Mouse (Mus musculus) kidney, embryonic 16.5 days (tissue): ENCODE measurements around the gene Zpr1. TPM values are rescaled to one million over a fixed set of nuclear protein-coding genes. Genes with fewer than 3 reads are reported as not detected.

Source experiments
- ATAC-seq: fragments of 200-750 bp; cut with Nextera tagmentation; 2 replicates; pipeline ENCODE4 v1.8.0; 2017; ENCODE audit warnings: moderate TSS enrichment; ENCODE audit not compliant: low FRiP score, low TSS enrichment
- H3K27ac ChIP-seq: fragments of 300-500 bp; sonication (generic); 2 replicates; pipeline ENCODE4 v1.5.1; 2014; ENCODE audit warnings: low read length
- H3K27me3 ChIP-seq: fragments of 300-500 bp; sonication (generic); 2 replicates; pipeline ENCODE4 v1.6.1; 2014; ENCODE audit warnings: low read length, control low read depth, mixed read lengths; ENCODE audit not compliant: insufficient read depth
- H3K36me3 ChIP-seq: fragments of 300-500 bp; sonication (generic); 2 replicates; pipeline ENCODE4 v1.6.1; 2014; ENCODE audit warnings: low read length, control low read depth, mixed read lengths; ENCODE audit not compliant: insufficient read depth
- H3K4me1 ChIP-seq: fragments of 300-500 bp; sonication (generic); 2 replicates; pipeline ENCODE4 v1.6.1; 2014; ENCODE audit warnings: low read length, control low read depth, mixed read lengths; ENCODE audit not compliant: insufficient read depth
- H3K4me2 ChIP-seq: fragments of 300-500 bp; sonication (generic); replicated peaks from 2 replicates; pipeline ENCODE4 v1.6.1; 2014; ENCODE audit warnings: low read depth, low read length
- H3K4me3 ChIP-seq: fragments of 300-500 bp; sonication (generic); 2 replicates; pipeline ENCODE4 v1.5.1; 2014; ENCODE audit warnings: mild to moderate bottlenecking, low read length
- H3K9ac ChIP-seq: fragments of 300-500 bp; sonication (generic); replicated peaks from 2 replicates; pipeline ENCODE4 v1.6.1; 2014; ENCODE audit warnings: low read length
- H3K9me3 ChIP-seq: fragments of 300-500 bp; sonication (generic); 2 replicates; pipeline ENCODE4 v1.6.1; 2016; ENCODE audit warnings: low read length, control low read depth
- WGBS: fragments of 180-500 bp; shearing (Covaris S2); extraction: QIAGEN DNeasy Blood & Tissue Kit; methylation state at CpG from one replicate; pipeline ENCODE4 v1.1.7; 2014; 5-methylcytosine and 5-hydroxymethylcytosine counted together
- polyA plus RNA-seq: library from polyadenylated mRNA; unstranded; fragments of >200 nt; fragmentation: Nextera tagmentation; extraction: Ambion mirVana; gene quantifications from 2 replicates; pipeline ENCODE4 v1.2.1, GENCODE M21; 2015

Gene Zpr1
- polyA plus RNA-seq = 61.1 and 61.9 TPM in 2 replicates

DNA sequence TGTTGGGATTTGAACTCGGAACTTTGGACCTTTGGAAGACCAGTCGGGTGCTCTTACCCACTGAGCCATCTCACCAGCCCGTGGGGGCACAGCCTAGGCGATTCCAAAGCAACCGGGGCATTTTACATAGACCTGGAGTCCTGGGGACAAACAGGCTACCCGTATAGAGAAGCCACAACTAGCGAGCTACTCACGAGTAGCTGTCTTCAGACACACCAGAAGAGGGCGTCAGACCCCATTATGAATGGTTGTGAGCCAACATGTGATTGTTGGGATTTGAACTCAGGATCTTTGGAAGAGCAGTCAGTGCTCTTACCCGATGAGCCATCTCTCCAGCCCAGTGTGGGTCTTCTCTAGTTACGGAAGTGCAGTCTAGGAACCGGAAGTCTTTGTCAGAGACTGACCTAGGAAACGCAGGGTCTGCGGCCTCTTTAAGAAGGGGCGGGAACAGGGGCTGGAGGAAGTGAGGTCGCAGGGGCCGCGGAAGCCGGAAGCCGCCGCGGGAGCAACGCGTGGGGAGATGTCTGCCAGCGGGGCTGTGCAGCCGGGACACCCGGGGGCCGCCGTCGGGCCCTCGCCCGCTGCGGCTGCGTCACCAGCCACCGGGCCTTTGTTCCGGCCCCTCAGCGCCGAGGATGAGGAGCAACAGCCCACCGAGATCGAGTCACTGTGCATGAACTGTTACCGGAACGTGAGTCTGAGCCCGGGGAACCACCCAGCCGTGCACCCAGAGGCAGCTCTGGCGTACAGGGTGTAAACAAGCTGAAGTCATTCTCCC, at the start of gene Zpr1:
Gene Zpr1, plus strand, starts transcription at position 388 of the 778 bp plus-strand sequence.
- H3K4me3 ChIP-seq = peak within 1 kb of the TSS; percentile 93

DNA sequence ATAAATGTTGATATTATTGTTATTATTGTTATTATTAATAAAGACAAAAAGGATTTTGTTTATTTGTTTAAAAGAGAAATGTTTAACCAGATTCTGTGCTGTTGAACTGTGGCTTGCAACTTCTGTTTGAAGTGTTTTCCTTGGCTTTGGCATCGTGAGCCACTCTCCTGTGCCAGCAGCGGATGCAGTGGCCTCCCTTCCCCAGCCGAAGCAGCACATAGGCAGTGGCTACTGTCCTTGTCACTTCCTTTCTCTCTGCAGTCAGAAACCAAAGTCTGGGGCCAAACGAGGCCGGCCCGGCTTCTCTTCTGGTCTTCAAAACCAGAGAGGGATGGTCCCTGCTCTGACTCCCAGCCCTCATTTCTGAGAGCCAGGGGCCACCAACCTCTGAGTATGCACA, 49.8 kb upstream of the Zpr1 start:
- 85% methylated on average over 6 of the region's 6 CpGs for WGBS
- Histone ChIP-seq H3K4me1 (no peaks in the 10 kb centered on the region), H3K4me2 (no peak overlapping the region), H3K4me3 (no peak overlapping the region), H3K9me3 (no peaks in the 10 kb centered on the region), H3K27ac (no peak overlapping the region), H3K9ac (no peak overlapping the region), H3K36me3 (peaks cover 17% of the 10 kb centered on the region), H3K27me3 (no peaks in the 10 kb centered on the region)
- ATAC-seq = no peak

More for the DNA sequence above, at the start of gene Zpr1:
- WGBS = 5% methylated on average over 45 of the region's 45 CpGs
- H3K27ac ChIP-seq = peak within 1 kb of the TSS; percentile 84
- peak within 1 kb of the TSS; percentile 81 for H3K9ac ChIP-seq
- peaks cover 8% of the 10 kb centered on the region; the same call in 1 of the 2 replicates for H3K27me3 ChIP-seq
- H3K36me3 ChIP-seq = peaks cover 34% of the 10 kb centered on the region
- peaks cover 13% of the 10 kb centered on the region for H3K4me1 ChIP-seq
- H3K9me3 ChIP-seq = no peaks in the 10 kb centered on the region
- peak; percentile 96 for ATAC-seq
- H3K4me2 ChIP-seq = peak within 1 kb of the TSS; percentile 92

DNA sequence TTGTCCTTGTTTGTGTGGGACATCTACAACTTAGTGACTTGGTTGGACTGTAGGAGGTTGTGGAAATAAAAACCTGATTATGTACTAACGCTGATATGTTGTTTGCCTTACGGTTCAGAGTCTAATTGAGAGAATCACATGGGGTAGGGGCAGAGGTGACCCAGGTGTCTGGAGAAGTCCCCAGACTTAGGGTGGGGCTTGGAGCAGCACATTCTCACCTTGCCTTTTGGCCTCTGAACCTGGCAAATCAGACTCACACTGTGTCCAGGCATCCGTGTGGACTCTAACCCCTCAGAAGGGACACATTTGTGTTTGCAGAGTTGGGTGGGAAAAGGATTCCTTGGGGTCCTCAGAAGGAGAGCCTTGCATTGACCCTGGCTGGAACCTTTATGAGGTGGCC, 48.8 kb upstream of the Zpr1 start:
- Histone ChIP-seq H3K27me3 (no peaks in the 10 kb centered on the region), H3K36me3 (peaks cover 17% of the 10 kb centered on the region), H3K27ac (no peak overlapping the region), H3K9me3 (no peaks in the 10 kb centered on the region), H3K4me1 (no peaks in the 10 kb centered on the region), H3K4me2 (no peak overlapping the region), H3K9ac (no peak overlapping the region), H3K4me3 (no peak overlapping the region)
- 57% methylated on average over 3 of the region's 3 CpGs for WGBS
- ATAC-seq = no peak

DNA sequence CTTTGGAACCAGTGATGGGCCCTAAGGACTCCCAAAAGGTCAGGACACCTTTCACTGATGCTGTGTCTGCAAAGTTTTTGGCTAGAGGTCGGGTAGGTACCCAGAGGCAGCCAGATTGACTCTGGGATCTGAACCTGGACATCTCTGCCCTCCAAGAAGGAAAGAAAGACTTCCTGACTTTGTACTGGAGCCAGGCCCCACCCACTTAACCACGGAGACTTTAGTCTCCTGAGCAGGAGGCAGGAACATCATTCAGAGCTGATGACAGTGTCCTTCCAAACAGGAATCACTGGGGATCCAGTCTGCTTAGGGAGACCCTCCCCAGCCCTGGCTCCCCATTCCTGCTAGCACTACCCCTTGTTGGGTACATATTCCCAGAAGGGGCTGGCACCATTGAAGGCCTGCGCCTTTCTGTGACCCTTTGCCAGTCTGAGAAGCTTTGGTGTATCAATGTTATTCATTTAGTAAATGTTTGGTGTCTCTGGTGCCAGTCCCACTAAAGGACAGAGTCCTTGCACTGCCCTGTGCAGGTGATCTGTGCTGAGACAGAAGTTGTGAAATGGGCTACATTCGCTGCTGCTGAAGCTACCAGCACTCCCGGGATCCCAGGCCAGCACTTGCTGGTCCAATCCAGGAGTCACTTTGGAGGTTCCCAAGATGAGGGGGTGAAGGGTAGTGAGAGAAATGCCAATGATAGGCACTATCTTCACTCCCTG, 47.8 kb upstream of the Zpr1 start:
- H3K4me3 ChIP-seq = no peak overlapping the region
- no peaks in the 10 kb centered on the region for H3K27me3 ChIP-seq
- no peaks in the 10 kb centered on the region for H3K9me3 ChIP-seq
- no peak for ATAC-seq
- H3K4me1 ChIP-seq = peaks cover 1% of the 10 kb centered on the region
- no peak overlapping the region for H3K27ac ChIP-seq
- WGBS = 65% methylated on average over 5 of the region's 5 CpGs
- no peak overlapping the region for H3K4me2 ChIP-seq
- no peak overlapping the region for H3K9ac ChIP-seq
- H3K36me3 ChIP-seq = peaks cover 15% of the 10 kb centered on the region

DNA sequence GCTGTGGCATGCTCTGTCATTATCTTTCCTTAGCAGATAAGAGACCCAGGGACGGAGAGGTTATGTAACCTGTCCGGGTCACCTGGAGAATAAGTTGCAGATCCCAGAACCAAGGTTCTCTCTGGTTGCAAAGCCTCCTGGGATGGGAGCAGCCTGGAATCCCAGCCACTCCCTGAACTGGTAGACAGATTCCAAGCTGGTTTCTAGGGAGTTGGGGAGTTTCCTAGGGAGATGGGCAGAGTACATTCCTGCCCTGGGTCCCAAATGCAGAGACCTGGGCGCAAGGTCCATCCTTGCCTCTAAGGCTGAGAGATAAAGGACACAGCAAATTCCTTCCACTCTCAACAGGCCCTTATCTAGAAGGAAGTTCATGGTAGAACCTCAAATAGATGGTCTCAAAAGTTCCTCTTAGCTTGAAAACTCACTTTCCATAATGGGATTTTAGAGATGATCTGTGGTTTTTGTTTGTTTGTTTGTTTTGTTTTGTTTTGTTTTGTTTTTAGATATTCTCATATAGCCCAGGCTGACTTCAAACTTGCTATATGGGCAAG, 45.7 kb upstream of the Zpr1 start:
- ATAC-seq = no peak
- Histone ChIP-seq H3K27ac (no peak overlapping the region), H3K4me3 (no peak overlapping the region), H3K4me2 (no peak overlapping the region), H3K9me3 (no peaks in the 10 kb centered on the region), H3K27me3 (no peaks in the 10 kb centered on the region), H3K9ac (no peak overlapping the region), H3K36me3 (no peaks in the 10 kb centered on the region), H3K4me1 (peaks cover 9% of the 10 kb centered on the region)
- WGBS = 86% methylated on average over 3 of the region's 3 CpGs

DNA sequence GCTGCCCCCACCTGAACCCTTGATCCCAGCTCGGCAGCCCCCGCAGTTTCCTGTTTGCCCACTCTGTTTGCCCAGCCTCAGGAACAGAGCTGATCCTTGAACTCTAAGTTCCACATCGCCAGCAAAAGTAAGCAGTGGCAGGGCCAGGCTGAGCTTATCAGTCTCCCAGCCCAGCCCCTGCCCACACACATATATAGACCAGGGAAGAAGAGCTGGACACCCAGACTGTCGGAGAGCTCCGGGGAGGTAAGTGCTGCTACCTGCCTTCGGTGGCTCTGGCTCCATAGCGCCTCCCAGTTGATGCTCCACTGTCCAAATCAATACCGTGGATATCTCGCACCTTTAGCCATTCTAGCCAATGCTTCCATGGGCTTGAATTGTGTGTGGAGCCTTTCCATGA, 44.4 kb upstream of the Zpr1 start, which contains the start of gene Apoa1:
Gene Apoa1, plus strand, starts transcription at position 90 of the 400 bp plus-strand sequence.
- peaks cover 9% of the 10 kb centered on the region for H3K4me1 ChIP-seq
- no peaks in the 10 kb centered on the region for H3K27me3 ChIP-seq
- no peak within 1 kb of the TSS for H3K4me2 ChIP-seq
- no peak within 1 kb of the TSS for H3K27ac ChIP-seq
- ATAC-seq = no peak
- H3K9ac ChIP-seq = no peak within 1 kb of the TSS
- H3K36me3 ChIP-seq = no peaks in the 10 kb centered on the region
- no peaks in the 10 kb centered on the region for H3K9me3 ChIP-seq
- no peak within 1 kb of the TSS for H3K4me3 ChIP-seq
- WGBS = 50% methylated on average over 9 of the region's 9 CpGs

DNA sequence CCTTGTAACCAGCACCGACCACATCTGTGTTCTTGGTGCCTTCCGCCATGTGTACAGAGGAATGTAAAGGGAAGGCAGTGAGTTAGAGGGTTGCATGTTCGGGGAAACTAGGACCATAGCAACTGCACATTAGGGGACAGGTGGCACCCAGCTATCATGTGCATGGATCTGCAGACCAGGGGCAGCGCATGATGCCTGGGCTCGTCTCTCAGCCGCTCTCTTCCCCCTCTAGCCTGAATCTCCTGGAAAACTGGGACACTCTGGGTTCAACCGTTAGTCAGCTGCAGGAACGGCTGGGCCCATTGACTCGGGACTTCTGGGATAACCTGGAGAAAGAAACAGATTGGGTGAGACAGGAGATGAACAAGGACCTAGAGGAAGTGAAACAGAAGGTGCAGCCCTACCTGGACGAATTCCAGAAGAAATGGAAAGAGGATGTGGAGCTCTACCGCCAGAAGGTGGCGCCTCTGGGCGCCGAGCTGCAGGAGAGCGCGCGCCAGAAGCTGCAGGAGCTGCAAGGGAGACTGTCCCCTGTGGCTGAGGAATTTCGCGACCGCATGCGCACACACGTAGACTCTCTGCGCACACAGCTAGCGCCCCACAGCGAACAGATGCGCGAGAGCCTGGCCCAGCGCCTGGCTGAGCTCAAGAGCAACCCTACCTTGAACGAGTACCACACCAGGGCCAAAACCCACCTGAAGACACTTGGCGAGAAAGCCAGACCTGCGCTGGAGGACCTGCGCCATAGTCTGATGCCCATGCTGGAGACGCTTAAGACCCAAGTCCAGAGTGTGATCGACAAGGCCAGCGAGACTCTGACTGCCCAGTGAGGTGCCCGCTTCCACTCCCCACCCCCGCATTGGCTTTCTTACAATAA, 43.1 kb upstream of the Zpr1 start:
- no peak overlapping the region for H3K27ac ChIP-seq
- H3K9me3 ChIP-seq = no peaks in the 10 kb centered on the region
- H3K4me1 ChIP-seq = peaks cover 9% of the 10 kb centered on the region
- peak overlapping the region; percentile 84 for H3K4me2 ChIP-seq
- peak; percentile 93 for ATAC-seq
- H3K4me3 ChIP-seq = peak overlapping the region; percentile 54
- no peaks in the 10 kb centered on the region for H3K36me3 ChIP-seq
- no peaks in the 10 kb centered on the region for H3K27me3 ChIP-seq
- peak overlapping the region; percentile 70 for H3K9ac ChIP-seq
- WGBS = 13% methylated on average over 37 of the region's 37 CpGs

DNA sequence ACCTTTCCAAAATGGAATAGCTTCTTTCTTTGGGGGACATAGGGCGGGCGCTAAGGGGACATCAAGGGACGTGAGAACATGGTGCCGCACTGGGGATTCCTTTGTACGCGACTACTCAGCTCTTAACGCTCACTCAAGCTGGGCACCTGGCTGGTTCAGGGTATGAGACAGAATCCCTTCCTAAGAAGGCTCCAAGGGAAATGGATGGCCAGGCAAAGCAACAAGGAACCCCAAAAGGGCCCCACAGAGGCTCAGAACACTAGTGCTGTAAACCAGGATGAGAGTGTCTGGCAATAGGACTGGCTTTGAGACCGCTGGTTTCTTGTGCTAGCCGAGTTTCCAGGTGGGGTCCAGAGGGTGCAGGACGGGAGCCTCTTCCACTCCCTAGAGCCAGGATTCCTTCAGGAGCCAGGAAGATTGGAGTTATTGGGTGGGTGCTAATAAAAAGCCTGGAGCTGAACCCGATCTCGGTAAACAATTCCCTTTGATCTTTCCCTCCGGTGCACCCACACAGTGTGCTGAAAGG, 42.4 kb upstream of the Zpr1 start:
- peaks cover 9% of the 10 kb centered on the region for H3K4me1 ChIP-seq
- WGBS = 7% methylated on average over 13 of the region's 13 CpGs
- ATAC-seq = peak; percentile 50; the same call in 1 of the 2 replicates

DNA sequence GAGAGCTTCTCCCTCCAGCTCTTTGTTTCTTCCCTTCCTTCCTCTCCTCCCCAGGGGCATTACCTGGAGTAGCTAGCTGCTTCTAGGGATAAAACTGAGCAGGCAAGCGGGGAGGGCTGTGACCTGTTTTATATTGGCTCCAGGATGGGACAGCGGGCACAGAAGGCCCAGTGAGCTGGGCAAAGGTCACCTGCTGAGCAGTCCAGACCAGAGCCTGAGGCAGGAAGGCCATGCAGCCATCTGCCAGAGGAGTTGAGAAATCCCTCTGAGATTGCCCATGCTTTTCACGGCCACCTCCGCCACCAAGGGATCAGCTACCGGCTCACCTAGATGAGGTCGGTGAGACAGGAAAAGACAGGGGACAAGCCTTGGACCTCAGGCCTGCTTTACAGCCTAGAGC, 37.7 kb upstream of the Zpr1 start:
- WGBS = 74% methylated on average over 6 of the region's 6 CpGs
- 0 out of 2 replicates have a peak, but pooled peaks have one; percentile 39 for ATAC-seq
- H3K36me3 ChIP-seq = no peaks in the 10 kb centered on the region
- H3K27ac ChIP-seq = no peak overlapping the region
- H3K4me1 ChIP-seq = peaks cover 7% of the 10 kb centered on the region
- H3K27me3 ChIP-seq = no peaks in the 10 kb centered on the region
- no peak overlapping the region for H3K4me2 ChIP-seq
- no peak overlapping the region for H3K4me3 ChIP-seq
- H3K9ac ChIP-seq = no peak overlapping the region
- no peaks in the 10 kb centered on the region for H3K9me3 ChIP-seq

More for the DNA sequence above, 42.4 kb upstream of the Zpr1 start:
- Histone ChIP-seq H3K36me3 (no peaks in the 10 kb centered on the region), H3K4me2 (peak overlapping the region; percentile 84), H3K4me3 (peak overlapping the region; percentile 54), H3K9ac (peak overlapping the region; percentile 70), H3K9me3 (no peaks in the 10 kb centered on the region), H3K27ac (no peak overlapping the region), H3K27me3 (no peaks in the 10 kb centered on the region)
